Mouse (Mus musculus): ENCODE measurements around the gene Dnajb2.
A peak's percentile ranks its signal among the peaks of the same experiment; 100 is the strongest.

- TF ChIP-seq CTCF (IDR thresholded peaks at IDR 0.05; ENCODE audit: control insufficient read depth, insufficient read depth, insufficient read length) (no peak), MAX (IDR thresholded peaks at IDR 0.05) (no peak), CEBPB (IDR thresholded peaks at IDR 0.05; ENCODE audit: low read depth) (no peak), MYOG (IDR thresholded peaks at IDR 0.05; ENCODE audit: control insufficient read depth, extremely low read depth, insufficient read length) (no peak), USF1 (IDR thresholded peaks at IDR 0.05; ENCODE audit: low read depth) (no peak), MYOD1 (IDR thresholded peaks at IDR 0.05; ENCODE audit: control insufficient read depth, insufficient read length, low read depth) (peak; percentile 14)
Measured at GRCm38 (mm10) chr1:75291321-75291720, 55.1 kb downstream of the Dnajb2 start.
